Mouse (Mus musculus) brain, embryonic 18.5 days (tissue): ENCODE measurements around the gene Tmem114.
A peak's percentile ranks its signal among the peaks of the same experiment; 100 is the strongest.

Source experiments
- DNase-seq: peaks from one replicate; pipeline ENCODE4 v3.0.0-alpha.2; 2012; ENCODE audit warnings: low read depth, low spot score

Gene Tmem114

DNA sequence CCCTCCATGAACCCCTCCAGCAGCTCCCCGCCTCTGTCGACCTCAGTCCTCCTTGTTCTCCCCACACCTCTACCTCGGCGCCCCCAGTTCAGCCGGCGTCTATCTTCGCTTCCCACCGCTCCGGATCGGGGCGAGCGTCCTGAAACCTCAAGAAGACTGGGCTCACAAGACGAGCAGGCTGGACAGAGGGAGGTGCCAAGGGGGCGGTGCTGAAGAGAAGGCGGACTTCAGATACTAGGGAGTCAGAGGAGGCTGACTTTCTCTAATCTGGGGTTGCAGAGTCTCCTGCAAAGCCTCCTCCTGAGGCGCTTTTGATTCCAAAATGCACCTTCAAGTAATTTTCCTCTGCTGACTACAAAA lies at the start of gene Tmem114:
Tmem114 (minus strand) TSS at position 166 of the 360 bp plus-strand sequence.
- DNase-seq: no peak

DNA sequence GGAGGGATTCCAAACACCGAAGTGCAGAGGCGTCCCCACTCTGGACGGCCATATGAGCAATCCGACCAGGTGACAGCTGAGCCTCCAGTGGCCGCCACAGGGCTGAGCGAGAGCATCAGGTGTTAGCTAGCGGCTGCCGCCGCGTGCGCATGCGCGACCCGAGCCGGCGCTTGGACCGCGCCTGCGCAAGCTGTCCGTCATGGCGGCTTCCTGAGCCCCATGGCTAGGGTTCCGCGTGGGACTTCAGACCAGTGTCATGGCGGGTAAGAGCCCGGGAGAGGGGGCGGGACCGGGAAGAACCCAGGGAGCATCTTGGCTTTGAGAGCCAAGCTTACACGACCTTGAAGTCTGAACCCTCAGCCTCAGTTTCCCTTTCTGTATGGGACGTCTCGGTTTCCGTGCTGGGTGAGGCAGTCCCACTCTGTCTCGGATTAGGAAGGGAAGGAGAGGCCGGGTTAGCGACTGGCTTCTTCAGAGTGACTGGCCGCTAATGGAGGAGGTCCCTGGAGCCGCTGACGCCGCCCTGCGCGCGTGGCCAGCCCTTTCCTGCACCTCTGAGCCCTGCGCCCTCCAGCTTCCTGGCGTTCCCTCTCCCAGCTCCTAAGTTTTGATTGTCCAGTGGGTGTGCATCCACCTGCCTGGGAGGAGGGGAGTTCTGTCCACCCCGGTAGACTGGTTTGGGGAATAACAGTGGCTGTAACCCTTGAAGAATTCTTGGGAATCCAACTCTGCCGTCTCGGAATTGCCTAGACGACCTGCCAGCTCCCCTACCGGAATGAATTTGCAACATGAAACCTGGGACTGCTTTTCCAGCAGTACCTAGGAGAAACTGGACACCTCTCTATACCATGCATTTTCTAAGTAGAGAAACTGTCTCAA lies 45.9 kb upstream of the Tmem114 start, which contains the start of gene Mettl22:
Mettl22 (plus strand) TSS at position 186 of the 879 bp plus-strand sequence.
- DNase-seq: peak; percentile 65

DNA sequence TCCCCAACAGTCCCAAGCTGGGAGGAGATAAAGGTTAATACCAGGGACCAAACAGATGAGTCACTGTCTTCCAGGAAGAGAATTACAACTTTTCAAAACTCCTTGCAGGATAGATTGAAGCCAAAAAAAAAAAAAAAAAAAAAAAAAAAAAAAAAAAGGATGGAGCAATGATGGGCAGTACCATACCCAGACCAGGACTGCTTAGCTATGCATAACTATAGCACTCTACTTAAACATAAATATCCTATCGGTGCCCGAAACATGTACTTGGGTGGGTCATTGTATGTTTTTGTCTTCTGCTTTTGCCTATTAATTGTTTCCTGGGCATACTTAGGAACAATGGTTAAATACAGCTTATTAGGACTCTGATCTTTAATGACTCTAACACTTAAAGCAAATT lies 45.2 kb upstream of the Tmem114 start:
- no peak for DNase-seq

DNA sequence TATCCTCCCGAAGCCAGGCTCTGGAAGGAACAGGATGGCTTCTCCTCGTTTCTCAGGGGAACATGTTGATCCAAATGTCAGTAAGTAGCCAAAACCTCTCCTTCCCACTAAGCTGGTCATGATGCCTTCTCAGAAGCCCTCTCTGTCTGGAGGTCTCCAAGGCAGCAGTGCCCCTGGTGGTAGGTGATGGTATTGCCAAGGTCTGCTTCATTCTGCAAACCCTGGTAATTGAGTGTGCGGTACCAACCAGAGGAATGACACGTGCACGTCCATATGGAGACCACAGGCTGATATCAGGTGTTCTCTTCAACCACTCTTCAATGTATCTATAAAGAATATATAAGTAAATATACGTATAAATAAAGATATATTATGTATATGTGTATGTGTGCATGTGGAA lies 34.2 kb upstream of the Tmem114 start:
- DNase-seq: no peak

DNA sequence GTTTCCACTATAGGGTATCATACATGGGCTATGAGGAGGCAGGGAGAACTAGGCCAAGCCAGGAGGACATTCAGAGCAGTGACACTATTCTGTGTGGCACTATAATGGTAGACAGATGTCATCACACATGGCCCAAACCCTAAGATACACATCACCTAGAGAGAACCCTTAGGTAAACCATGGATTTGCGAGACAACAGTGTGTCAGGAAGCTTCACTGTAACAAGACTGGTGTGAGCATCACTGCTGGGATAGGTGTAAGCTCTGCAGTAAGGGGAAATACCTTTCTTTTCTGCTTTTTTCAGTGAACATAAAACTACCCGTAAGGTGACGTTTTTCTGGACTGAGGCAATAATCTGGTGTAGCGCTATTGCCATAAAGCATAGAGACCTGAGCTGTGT lies 33.5 kb upstream of the Tmem114 start:
- DNase-seq: no peak

DNA sequence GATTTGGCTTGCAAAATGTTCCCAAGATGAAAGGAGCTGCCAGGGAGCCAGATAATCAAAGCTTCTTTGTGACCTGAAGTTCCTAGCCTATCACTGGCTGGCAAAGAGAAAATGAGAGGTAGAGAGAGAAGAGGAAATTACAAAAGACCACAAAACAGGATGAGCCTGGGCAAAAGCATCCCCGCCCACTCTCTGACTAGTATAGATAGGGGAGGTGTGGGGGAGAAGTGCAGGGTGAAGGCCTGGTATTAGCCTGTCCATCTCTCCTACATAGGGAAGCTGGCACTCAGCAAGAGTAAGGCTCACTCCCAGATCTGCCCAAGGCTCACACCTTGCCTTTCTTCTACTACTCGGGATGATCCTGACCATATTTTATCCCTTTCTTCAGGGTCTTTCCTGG lies 30.3 kb upstream of the Tmem114 start:
- DNase-seq: no peak

DNA sequence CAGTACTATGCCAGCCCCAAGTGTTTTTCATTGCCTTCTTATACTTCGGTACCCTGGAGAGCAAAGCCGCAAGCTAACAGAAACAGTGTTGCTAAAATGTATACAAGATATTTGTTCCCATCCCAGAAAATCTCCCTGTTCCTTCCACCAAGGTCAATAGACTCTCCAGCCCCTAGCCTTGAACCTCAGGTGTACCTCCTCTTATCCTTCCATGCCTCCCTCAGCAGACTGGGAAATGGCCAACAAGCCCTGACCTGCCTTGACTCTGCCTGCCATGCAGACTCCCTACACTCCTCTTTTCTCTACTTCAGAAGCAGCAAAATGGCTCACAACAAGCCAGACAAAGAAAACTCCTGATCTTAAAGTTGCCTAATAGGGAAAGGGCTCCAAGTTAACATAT lies 28.4 kb upstream of the Tmem114 start:
- DNase-seq: no peak

DNA sequence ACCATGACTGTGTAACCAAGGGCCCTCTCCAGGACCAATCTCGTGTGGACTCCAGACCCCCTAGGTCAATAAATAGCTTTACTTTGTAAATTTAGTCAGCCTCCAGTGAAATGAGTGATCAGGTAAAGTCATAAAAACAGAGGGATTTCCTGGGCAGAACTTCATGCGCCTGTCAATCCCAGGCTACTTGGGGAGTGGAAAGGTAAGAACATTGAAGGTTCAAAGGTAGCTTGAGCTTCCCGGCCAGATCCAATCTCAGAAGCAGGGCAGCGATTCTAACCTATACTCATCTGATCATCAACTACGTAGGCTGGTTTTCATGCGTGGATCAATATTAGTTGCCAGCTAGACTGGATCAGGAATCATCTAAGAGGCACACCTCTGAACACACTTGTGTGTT lies 21.3 kb upstream of the Tmem114 start:
- DNase-seq: no peak

DNA sequence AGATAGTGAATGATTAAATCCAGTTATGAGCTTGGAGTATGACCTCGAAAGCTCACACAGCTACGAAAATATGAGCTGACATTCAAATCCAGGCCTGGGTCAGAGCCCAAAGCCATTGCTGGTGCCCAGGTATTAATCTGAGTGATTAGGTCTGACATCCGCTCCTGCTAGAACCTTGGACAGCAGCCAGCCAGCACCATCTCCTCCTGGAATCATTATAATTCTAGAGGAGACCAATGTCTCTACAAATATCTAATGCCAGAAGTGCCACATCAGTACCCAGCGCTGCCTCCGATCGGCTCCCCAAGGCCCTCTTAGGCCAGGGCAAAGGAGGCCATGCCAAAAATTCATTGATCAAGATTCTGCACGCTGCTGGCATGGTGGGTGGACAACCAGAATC lies 20.0 kb upstream of the Tmem114 start:
- DNase-seq: no peak

DNA sequence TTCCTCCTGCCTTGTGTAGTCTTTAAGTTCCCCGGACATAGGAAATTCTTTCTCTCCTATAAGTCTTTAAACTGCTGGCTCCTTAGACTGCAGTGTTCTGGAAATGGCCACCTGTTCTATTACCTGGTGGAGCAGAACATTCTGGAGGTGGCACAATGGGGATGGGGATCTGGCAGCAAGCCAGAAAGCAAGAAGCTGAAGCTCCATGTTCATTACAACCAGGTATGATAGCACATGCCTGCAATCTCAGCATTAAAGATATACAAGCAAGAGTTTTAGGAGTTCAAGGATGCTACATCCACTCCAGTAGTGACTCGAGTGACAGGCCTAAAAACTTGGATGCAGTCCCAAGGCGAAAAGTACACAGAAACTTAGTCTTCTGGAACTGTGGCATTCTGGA lies 7.7 kb upstream of the Tmem114 start:
- no peak for DNase-seq

DNA sequence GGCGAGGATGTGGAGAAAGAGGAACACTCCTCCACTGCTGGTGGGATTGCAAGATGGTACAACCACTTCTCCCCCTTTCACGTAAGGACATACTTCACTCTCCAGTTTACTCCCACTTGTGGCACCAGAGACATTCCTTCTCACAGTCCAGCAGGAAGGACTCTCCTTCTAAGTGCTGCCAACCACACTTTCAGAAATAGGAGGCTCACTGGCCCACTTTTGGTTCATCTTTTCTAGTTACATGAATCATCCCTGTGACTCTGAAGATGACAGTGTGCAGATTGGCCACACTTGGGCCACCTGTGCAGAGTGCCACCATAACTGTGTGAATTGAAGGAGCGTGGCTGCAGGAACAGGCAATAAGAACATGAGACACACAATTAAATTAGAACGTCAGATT lies 4.6 kb upstream of the Tmem114 start:
- no peak for DNase-seq

DNA sequence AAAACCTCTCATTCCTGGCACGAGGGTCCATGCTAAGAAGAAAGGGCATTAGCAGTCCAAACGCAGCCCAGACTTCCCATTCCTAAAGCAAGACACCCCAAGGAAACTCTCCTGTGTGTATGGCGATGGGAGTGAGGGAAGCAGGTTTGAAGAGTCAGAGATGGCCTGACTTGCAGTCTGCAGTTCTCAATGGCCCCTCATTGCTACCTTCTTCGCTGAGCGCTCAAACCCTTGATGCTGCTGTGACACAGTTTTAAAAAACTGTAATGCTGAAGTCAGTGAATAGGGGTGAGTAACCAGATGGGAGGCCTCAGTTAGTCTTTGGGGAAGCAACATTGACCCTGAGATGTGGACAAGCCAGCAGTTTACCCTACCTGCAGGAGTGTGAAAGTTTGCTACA lies 800 bp upstream of the Tmem114 start:
- no peak for DNase-seq

DNA sequence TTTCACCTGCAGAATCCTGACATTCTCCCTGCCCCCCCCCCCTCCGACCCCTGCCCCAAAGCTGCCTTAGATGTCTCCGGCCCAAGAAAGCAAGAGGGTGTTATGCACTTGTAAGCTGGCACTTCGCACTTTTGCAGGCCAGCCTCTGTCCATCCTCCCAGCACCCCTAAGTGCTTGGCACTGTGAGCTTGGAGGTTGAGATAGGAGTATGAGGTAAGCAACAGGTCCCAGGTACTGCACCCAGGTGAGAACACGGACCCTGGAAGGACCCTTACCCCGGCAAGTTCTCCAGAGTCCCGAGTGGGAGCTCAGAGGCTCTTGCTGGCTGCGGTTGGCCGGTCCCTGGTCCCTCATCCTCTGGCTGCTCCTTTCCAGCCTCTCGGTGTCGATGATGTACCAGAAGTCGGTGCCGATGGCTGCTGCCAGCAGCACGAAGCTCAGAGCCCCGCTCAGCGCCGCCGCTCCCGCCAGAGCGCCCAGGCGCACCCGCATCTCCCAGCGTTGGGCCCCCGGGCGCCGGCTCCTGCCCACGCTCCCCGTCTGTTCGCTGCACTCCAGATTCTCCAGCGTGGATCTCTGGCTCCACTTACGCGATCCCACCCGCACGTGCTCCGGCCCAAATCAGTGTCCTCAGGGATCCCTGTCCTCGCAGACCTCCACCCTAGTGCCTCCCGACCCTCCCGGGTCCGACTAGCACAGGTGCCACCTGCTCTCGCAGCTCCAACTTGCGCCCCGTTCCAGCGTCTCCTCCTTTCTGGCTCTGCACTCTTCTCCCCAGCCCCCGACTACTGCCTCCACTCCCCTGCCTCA lies 570 bp downstream of the Tmem114 start:
- DNase-seq: no peak

DNA sequence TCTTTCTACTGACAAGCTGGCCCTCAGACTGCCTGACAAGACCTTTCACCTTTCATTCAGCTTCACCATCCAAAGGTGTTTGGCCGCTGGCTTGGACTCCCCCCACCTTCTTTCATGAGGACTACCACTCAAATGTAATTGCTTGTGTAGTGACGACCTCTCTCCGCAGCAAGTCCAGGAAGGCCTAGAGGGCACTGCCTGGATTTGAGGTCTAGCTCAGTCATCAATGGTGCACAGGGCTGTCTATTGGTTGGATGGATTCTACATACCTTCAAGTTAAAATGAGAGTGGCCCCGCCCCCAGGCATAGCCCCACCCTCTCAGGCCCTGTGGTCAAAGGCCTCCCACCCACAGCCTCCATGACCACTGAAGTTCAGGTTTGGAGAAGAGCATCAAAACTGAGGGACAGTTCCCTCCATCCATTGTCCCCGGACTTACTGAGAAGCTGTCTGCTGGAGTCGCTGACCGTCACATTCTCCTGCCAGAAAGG lies 1.3 kb downstream of the Tmem114 start:
- no peak for DNase-seq

DNA sequence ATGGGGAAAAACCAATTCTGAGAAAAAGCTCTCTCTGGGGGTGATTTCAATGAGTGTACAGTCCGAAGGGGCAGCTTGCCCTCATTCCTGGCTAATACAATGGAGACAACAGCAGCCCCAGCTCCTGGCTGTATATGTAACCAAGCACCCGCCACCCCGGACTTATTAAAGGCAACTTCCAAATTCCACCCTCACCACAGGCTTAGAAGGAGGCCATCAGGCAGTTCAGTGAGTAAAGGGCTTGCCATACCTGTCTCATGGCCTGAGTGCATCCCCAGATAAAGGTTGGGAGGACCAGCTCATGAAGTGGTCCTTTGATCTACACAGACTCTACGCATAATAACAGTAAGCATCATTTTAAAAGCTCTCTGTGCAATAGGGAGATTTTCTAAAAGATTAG lies 4.1 kb downstream of the Tmem114 start:
- no peak for DNase-seq

DNA sequence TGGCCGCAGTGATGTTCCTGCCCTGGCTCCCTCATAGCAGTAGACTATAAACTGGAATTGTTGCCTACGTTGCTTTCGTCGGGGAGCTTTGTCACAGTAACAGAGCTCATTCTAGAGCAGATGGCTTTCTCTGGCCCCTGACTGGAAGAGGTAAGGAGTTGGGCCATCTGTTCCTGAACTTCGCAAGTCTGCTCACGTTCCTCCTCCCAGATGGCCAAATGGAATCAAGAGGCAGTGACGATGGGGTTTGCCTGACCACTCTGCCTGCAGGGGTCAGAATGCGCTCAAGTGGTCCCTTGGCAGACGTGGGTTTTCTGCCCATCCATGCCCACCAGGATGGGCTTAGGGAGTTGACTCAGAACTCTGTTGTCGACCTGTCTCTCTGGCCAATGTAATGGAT lies 4.6 kb downstream of the Tmem114 start:
- DNase-seq: no peak

DNA sequence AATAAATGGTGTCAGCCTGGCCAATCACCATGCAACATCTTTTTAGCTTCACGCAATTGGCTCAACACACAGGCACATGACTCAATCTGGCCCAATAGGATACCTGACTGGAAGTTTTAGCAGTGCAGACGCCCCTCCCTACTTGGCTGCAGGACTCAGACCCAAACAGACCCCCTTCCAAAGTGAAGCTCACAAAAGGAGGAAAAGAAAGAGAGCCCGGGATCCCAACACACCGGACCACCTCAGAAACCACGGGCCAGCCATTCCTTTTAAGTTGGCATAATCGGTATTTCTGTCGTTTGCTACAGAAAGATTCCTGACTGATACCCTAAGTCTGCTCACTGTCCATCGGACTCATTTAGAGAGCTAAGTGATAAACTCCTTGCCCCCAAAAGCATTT lies 5.3 kb downstream of the Tmem114 start:
- no peak for DNase-seq

DNA sequence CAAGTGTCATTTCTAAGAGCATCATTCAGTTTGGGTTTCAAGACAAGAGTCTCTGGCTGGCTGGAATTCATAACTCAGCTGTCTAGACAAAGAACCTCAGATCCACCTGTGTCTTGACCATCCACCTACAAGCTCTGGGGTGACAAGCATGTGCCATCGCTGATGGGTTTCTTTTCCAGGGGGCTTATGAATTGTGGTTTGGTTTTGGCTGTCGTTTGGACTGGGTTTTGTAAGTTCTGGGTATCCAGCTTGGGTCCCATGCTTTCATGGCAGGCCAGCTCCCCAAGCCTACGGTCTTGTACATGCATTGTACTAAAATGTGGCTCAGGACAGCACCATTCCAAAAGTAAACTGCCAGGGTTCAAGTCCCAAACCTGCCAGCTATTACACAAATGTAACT lies 6.8 kb downstream of the Tmem114 start:
- no peak for DNase-seq

DNA sequence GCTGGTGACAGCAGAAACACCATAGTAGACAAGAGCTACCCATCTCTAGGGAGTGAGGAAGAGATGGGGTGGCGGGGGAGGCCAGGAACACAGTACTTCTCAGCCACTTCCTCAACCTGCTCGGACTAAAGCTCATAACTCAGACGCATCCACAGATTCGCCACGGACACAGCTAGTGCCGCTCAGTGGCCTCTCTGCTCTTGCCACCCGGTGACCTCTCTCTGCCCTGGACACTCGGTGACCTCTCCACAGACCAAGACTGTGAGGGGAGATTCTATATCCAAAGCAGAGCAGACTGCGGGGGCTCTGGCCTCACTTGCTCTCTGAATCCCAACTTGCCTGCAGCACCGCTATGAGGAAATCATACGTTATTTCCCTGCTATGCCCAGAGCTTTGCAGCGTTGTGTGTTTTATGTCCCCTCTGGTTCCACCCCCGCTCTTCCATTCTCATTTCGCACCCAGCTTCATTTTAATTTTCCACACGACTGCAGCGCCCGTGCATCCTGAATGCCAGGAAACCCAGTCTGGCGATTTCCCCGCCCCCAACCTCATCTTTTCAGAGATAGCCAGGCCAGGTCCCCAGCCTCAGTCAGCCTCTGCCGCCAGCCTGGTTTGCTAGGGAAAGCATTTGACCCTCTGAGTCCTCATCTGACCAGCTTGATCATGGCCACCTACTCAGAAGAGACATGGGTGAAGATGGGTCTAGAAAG lies 7.8 kb downstream of the Tmem114 start:
- no peak for DNase-seq

DNA sequence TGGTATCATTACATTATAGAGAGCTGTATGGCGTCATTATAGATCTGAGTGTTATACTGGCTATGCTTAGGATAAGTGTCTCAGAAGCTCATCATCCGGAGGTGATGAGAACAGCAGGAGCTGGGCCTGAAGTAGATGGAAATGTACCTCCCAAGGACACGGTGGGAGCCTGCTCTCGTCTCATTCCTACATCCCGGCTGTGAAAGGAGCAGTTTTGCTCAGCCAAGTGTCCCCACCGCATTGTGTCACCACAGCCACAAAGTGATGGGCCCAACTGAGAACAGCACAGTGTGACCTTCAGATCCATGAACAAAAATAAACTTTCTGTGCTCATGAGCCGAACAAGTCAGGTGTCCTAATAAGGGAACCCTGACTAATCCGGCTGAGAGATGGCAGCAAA lies 8.9 kb downstream of the Tmem114 start:
- DNase-seq: no peak

DNA sequence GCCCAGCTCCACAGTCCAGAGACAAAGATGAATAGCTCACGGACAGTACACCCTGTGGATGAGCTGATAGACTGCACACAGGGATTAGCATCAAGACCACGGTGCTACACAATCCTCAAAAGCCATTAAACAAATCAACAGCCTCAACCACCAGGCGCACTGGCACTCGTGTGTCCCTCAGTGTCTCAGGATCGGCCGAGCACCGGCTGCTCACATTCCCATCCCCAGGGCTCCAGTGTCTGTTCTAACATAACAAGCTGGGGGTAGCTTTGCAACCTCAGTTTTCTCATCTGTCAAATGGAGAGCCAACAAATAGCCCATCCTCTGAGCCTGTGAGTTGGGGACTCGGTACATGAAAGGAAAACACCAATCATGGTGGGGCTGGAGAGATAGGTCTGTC lies 11.5 kb downstream of the Tmem114 start:
- DNase-seq: no peak

DNA sequence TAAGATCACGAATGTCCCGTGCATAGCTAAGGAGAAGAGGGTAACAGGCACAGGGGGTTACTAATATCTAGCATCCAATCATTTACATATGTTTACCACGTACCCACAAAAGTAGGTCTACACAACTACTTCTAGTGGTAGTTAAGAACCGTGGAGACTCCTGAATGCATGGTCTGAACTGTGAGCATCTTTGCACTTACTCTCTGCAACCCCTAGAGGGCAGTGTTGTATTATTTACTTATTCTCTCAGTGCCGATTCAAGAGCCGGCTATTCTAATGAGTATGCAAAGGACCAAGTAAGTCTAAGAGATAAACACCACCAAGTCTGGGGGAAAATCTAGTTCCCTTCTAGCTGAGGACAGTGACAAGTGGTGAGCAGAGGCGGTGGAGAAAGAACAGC lies 12.7 kb downstream of the Tmem114 start:
- DNase-seq: peak; percentile 50
